Mouse (Mus musculus) megakaryocyte-erythroid progenitor cell, adult 5-6 weeks (primary cell): ENCODE measurements around the gene Ap5z1. TPM values are rescaled to one million over a fixed set of nuclear protein-coding genes. Genes with fewer than 3 reads are reported as not detected.

Experiments
- ATAC-seq: replicated peaks from 2 replicates; pipeline ENCODE4 v1.8.0; 2016; ENCODE audit warnings: mild to moderate bottlenecking, inconsistent platforms; ENCODE audit not compliant: severe bottlenecking, poor library complexity, low FRiP score, low TSS enrichment
- total RNA-seq, 2 experiments: library from RNA; stranded (forward) in 1 of 2; stranded (reverse) in 1 of 2; fragments of 200-1000, 215-1000 nt in 1 of 2; fragments of >200 nt in 1 of 2; fragmentation: Nextera tagmentation in 1 of 2; gene quantifications; 2 replicates each; pipeline ENCODE4 v1.2.3; 2014 to 2017

Gene Ap5z1
- total RNA-seq, 2 experiments from 2014 or later: 4.9 to 16.4 TPM

DNA sequence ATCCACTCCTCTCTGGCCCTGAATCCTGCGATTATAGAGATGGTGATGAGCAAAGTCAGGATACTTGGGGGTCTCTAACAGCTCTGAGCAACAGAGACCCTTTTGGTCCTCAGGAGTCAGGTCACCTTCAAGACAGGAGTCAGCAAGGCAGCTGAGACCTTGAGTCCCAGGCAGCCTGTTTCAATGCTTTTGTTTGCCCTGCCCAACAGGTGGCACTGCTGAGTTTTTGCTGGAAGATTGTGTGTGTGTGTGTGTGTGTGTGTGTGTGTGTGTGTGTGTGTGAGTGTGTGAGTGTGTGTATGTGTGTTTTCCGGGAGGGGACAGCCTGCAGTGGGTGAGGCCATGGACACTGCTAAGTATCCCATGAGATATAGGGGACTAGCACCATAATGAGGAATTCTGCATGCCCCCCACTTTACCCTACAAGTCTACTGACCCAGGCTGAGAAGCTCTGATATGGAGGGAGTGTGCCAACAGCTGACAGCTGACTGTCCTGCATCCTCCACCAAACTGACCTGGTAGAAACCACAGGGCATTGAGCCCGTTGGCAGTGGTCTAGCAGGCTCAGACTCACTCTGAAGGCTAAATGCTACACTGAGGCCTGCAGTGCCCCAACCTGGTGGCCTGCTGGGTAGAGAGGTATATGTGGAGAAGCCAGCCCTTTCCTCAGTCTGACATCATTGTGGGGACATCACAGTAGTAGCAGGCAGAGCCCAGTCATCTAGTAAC, 42.1 kb downstream of the Ap5z1 start:
- no peak for ATAC-seq

DNA sequence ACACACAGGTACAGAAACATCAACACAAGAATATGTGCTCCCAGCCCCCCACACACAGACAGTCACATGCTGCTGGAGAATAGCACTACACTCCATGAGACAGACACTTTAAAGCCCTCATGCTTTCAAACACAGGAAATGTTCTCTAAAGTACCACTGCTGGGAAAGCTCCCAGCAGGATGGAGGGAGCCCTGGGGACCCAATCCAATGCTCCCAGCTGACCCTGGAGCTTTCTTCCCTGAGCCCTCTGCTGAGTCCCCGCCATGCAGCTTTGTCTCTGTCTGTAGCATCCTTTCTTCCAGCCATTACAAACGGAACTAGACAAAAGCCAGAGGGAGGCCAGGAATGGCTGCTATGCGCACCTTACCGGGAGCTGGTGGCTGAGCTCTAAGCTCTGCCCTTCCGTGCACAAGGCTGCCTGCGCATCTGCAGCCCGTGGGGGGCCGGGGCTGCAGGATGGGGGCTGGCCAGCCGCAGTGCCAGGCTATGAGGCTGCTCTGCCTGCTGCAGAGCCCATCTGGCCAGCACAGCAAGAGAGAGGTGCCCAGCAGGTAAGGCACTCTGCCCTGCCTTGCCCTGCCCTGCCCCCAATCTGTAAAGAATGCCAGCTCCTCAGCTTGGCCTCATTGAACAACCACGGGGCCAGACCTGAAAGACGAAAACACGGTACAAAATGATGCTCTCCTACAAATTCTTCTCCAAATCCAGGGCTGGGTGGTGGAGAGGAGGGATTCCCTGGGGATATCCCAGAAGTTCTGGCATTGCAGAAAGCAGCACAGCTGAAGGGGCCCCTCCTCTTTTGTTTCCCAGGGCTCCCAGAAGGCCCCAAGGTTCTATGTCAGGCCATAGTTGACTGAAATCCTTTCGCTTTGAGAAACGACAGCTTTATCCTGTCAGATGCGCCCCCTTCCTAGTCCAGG, 45.7 kb downstream of the Ap5z1 start:
- ATAC-seq: no peak

DNA sequence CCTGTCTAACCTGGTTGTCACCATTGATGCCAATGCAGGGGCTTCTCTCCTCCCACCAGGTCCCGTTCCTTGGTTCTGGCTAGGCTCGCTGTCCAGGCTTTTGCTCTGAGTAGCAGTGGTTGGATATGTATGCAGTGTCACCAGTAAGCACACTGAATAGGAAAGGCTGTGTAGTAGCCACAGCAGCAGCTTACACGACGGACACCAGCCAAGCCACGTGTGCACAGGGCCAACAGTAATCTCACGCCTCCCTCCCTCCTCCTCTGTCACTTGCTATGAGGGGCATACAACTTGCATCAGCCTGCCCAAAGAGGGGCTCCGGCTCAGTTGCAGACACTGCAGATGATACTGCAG, 46.3 kb downstream of the Ap5z1 start:
- no peak for ATAC-seq

GRCm38 (mm10) chr5:142512112-142512511, 48.4 kb downstream of the Ap5z1 start:
- no peak for ATAC-seq

DNA sequence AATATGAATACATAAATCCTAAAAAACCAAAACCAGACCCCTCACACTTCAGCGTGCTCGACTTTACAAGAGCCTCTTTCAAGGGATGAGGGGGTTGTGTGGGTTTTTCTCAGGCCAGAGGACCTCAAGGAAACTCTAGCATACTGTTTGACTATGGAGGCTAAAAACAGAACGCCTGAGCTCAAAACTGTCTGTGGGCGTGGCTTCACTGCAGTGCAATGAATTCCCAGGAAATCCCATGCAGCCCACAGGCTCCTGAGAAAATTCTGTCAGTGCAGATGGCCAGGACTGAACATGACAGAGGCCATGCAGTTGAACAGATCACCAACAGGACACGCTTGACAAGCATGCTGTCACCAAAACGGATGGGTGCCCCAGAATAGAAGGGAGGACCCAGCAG, 55.2 kb downstream of the Ap5z1 start:
- no peak for ATAC-seq

GRCm38 (mm10) chr5:142520360-142520759, 56.6 kb downstream of the Ap5z1 start:
- ATAC-seq: no peak

DNA sequence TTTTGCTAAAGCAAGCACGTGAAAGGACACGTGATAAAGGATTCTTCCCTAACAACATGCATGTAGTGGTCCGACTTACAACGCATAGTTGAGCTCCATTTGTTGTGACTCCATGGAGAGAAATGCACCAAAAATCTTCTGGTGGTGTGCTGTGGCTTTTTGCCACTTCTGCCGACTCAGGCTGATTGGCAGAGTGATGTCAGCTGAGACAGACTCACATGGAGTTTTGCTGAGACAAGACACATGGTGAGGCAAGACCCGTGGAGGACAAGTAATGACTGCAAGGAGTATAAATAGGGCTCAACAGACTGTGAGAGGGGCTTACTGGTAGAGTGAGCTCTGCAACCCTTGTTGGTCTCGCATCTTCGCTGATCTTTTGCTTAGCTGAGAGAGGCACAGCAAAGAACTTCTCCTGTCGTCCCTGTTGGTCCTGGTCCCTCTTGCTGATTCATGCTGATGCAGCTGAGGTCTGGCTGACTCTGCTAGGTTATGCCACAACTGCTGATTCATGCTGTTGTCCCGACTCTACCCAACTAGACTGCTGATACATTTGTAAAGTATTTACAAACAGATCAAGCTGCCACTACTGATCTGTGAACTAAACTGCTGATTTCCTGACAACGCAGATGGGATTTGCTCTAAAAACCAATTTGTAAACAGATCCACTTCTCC, 57.6 kb downstream of the Ap5z1 start:
- no peak for ATAC-seq

DNA sequence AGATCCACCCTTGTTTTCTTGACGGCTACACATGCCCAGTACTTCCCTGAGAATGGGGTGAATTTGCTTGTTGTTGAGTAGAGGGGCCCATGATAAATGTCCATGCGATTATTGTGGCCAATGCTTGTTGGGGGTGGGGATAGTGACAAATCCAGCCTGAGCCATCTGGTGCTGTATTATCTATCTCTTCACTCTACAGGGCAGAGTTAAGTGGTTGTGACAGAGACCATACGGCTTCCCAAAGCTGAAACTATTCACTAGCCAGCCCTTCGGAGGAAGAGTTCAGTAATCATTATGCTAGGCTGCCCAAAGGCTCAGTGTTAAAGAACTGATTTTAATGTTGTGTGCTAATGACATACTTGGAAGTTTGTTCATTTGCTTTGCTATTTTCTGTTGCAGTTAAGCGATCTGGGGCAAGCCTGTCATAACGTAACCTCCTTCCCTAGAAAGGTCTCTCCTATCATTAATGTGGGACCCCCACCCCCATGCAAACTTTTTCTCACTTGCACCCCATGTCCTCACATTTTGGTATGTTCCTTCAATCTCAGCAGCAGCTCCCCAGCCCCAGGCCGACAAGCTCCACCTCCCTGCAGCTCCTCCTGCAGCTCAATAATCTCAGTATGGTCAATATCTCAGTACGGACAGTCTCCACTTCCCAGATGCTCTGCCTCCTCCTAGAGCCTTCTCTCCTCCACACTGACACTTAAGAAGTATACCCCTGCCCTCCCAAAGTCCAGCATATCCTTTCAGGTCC, 61.1 kb downstream of the Ap5z1 start:
- ATAC-seq: no peak

Other genes with a start within 250 kb of the Ap5z1 start
- 12.3 and 17.0 TPM in 2 replicates for gene Foxk1, start 62.4 kb upstream of the Ap5z1 start, total RNA-seq (2014; fragmentation: Nextera tagmentation)
- 6.4 and 6.8 TPM in 2 replicates for gene Foxk1, start 62.4 kb upstream of the Ap5z1 start, total RNA-seq (2017)
- not detected in 2 replicates for gene Papolb, start 66.1 kb downstream of the Ap5z1 start, total RNA-seq (2014; fragmentation: Nextera tagmentation)
- not detected in 2 replicates for gene Papolb, start 66.1 kb downstream of the Ap5z1 start, total RNA-seq (2017)
- gene Radil, start 87.2 kb downstream of the Ap5z1 start, total RNA-seq (2014; fragmentation: Nextera tagmentation): not detected in 2 replicates
- gene Radil, start 87.2 kb downstream of the Ap5z1 start, total RNA-seq (2017): not detected in 2 replicates
- not detected in 2 replicates for gene Mmd2, start 144.9 kb downstream of the Ap5z1 start, total RNA-seq (2014; fragmentation: Nextera tagmentation)
- gene Mmd2, start 144.9 kb downstream of the Ap5z1 start, total RNA-seq (2017): not detected in 2 replicates
- gene Wipi2, start 163.8 kb downstream of the Ap5z1 start, total RNA-seq (2014; fragmentation: Nextera tagmentation): 33.6 and 35.8 TPM in 2 replicates
- 35.2 and 40.8 TPM in 2 replicates for gene Wipi2, start 163.8 kb downstream of the Ap5z1 start, total RNA-seq (2017)
- gene Slc29a4, start 228.6 kb downstream of the Ap5z1 start, total RNA-seq (2014; fragmentation: Nextera tagmentation): not detected in 2 replicates
- not detected in 2 replicates for gene Slc29a4, start 228.6 kb downstream of the Ap5z1 start, total RNA-seq (2017)